26 mouse cellular contexts compared by ENCODE assay signal in genomic region chr2:159949046-159949445, GRCm38 (mm10).
"Had no signal": no experiment of that assay in that cellular context is flagged by ENCODE, and none has a peak within 500 bp of the region (broad histone marks: within the 10 kb centered on the region; RNA-seq: fewer than 3 reads in every experiment).

No protein-coding gene starts in this region.

- DNase-seq: gastrocnemius, postnatal 14 days; gastrocnemius, postnatal 36 days; heart, adult 11 months; heart, adult 2 months; heart, postnatal 14 days; heart, postnatal 36 days; kidney, adult 11 months; kidney, adult 2 months; kidney, adult 9 months; kidney, postnatal 14 days; kidney, postnatal 36 days; layer of hippocampus, adult 9-11 months; layer of hippocampus, postnatal 36 days had no signal

- H3K4me3 ChIP-seq: heart, adult 2 months; heart, embryonic 13.5 days; heart, embryonic 15.5 days; hindbrain, embryonic 13.5 days; hindbrain, embryonic 15.5 days; kidney, embryonic 15.5 days; limb, embryonic 13.5 days; limb, embryonic 15.5 days; liver, embryonic 12.5 days had no signal

- H3K4me1 ChIP-seq: heart, embryonic 13.5 days; heart, embryonic 15.5 days; hindbrain, embryonic 13.5 days; hindbrain, embryonic 15.5 days; kidney, embryonic 15.5 days; limb, embryonic 13.5 days; limb, embryonic 15.5 days; liver, embryonic 12.5 days had no signal

- H3K27ac ChIP-seq: heart, adult 2 months; heart, embryonic 13.5 days; heart, embryonic 15.5 days; hindbrain, embryonic 13.5 days; hindbrain, embryonic 15.5 days; hindbrain, postnatal 0 days; kidney, embryonic 15.5 days; kidney, postnatal 0 days; limb, embryonic 13.5 days; limb, embryonic 15.5 days; liver, embryonic 12.5 days; liver, embryonic 14.5 days had no signal

- H3K9me3 ChIP-seq: heart, embryonic 13.5 days; heart, embryonic 15.5 days; hindbrain, embryonic 13.5 days; hindbrain, embryonic 15.5 days; kidney, embryonic 15.5 days; limb, embryonic 13.5 days; limb, embryonic 15.5 days had no signal

- H3K36me3 ChIP-seq: heart, embryonic 13.5 days; heart, embryonic 15.5 days; hindbrain, embryonic 13.5 days; hindbrain, embryonic 15.5 days; kidney, embryonic 15.5 days; limb, embryonic 13.5 days; limb, embryonic 15.5 days; liver, embryonic 12.5 days had no signal

- H3K9ac ChIP-seq: heart, embryonic 13.5 days; heart, embryonic 15.5 days; hindbrain, embryonic 13.5 days; hindbrain, embryonic 15.5 days; kidney, embryonic 15.5 days; limb, embryonic 13.5 days; limb, embryonic 15.5 days; liver, embryonic 12.5 days; liver, embryonic 14.5 days had no signal

- ATAC-seq: hindbrain, postnatal 0 days; intestine, embryonic 16.5 days; liver, embryonic 12.5 days had no signal

- H3K4me2 ChIP-seq: heart, embryonic 11.5 days; heart, embryonic 13.5 days; heart, embryonic 15.5 days; hindbrain, embryonic 13.5 days; hindbrain, embryonic 15.5 days; kidney, embryonic 15.5 days; limb, embryonic 13.5 days; limb, embryonic 15.5 days; liver, embryonic 12.5 days had no signal

- H3K27me3 ChIP-seq: heart, embryonic 13.5 days; heart, embryonic 15.5 days; hindbrain, embryonic 13.5 days; hindbrain, embryonic 15.5 days; kidney, embryonic 15.5 days; limb, embryonic 13.5 days; limb, embryonic 15.5 days; liver, embryonic 12.5 days had no signal
